Mouse (Mus musculus) testis, adult 2 months (tissue): ENCODE data around the gene Anapc11. TPM values are rescaled to one million over a fixed set of nuclear protein-coding genes. Genes with fewer than 3 reads are reported as not detected.

Experiments
- H3K27ac ChIP-seq: fragments of 200-500 bp; 2 replicates; pipeline ENCODE4 v1.5.1; 2012; ENCODE audit warnings: low read depth, low read length; ENCODE audit not compliant: control insufficient read depth, insufficient read depth
- H3K27me3 ChIP-seq: fragments of 200-500 bp; 2 replicates; pipeline ENCODE4 v1.6.1; 2012; ENCODE audit warnings: mild to moderate bottlenecking, low read length, moderate library complexity; ENCODE audit not compliant: control insufficient read depth, insufficient read depth
- H3K36me3 ChIP-seq: fragments of 200-500 bp; 2 replicates; pipeline ENCODE4 v1.6.1; 2012; ENCODE audit warnings: mild to moderate bottlenecking, low read length; ENCODE audit not compliant: control insufficient read depth, insufficient read depth
- H3K4me1 ChIP-seq: fragments of 200-500 bp; 2 replicates; pipeline ENCODE4 v1.6.1; 2012; ENCODE audit warnings: low read length; ENCODE audit not compliant: control insufficient read depth, insufficient read depth
- H3K4me3 ChIP-seq: fragments of 200-500 bp; 2 replicates; pipeline ENCODE4 v1.5.1; 2012; ENCODE audit warnings: low read depth, mild to moderate bottlenecking, low read length, moderate library complexity, mixed read lengths; ENCODE audit not compliant: control insufficient read depth
- CTCF ChIP-seq: fragments of 200-500 bp; IDR thresholded peaks from 2 replicates; pipeline ENCODE4 v1.5.1; 2012; ENCODE audit warnings: low read depth, mild to moderate bottlenecking, inconsistent platforms, low read length, moderate library complexity; ENCODE audit not compliant: control insufficient read depth, insufficient read depth, insufficient replicate concordance
- POLR2A ChIP-seq: fragments of 200-500 bp; IDR thresholded peaks from 2 replicates; pipeline ENCODE4 v1.6.1; 2012; ENCODE audit warnings: low read depth, mild to moderate bottlenecking, inconsistent platforms, low read length, moderate library complexity; ENCODE audit not compliant: control insufficient read depth
- polyA plus RNA-seq: library from polyadenylated mRNA; depleted of rRNA; stranded (reverse); fragments of >200 nt; gene quantifications from 2 replicates; pipeline ENCODE4 v1.2.3, GENCODE M21; 2012

Anapc11 gene
- polyA plus RNA-seq, 1 experiment: 178 TPM

DNA sequence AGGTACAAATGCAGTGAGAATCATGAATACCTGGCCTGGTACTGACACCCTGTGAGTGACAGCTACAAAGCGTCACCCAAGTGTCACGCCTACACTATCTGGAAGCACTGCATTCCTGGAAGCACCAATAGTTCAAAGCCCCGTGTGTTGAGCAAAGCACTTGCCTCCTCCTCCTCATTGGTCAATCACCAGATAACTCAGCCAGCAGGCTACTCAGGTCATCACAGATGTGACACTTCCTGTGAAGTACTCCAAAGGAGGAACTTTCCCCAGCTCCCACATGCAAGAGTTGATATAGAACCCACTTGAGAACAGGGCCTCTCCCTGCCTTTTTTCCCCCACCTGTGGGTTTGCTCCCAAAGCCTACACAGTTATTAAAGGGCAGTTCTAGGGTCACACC lies 27.1 kb upstream of the Anapc11 start:
- TF ChIP-seq CTCF (no peak), POLR2A (no peak)
- Histone ChIP-seq H3K4me1 (peaks cover 12% of the 10 kb centered on the region), H3K4me3 (no peak overlapping the region), H3K27ac (no peak overlapping the region), H3K27me3 (no peaks in the 10 kb centered on the region), H3K36me3 (no peaks in the 10 kb centered on the region; the same call in 1 of the 2 replicates)

DNA sequence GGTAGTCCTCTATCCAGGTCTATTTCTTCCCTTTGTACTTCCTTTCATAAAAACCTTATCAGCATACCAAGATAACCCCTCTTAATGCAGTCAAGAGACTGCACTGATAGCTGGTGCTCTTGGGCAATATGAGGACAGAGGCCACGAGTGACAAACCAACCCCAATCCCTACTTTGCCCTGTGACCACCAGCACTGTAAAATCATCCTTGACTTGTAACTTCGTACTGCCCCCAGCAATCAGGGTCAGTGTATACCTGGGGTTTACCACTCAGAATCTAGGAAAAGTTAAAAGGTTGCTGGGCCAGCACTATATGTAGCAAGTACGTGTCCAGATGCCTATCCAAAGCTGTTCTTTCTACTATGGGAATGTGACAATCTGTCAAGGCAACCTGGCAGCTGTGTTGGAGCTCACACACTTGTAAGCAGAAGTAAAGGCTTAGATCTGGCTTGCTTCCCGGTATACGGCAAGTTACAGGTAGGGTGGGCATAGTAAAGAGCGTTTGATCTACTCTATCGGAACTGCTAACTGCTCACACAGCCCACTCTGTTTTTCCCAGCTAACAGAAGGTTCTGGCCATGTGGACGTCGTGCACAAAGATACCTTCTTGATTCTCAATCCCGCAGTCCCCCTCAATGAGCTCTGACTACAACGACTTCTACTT lies 26.3 kb upstream of the Anapc11 start:
- Histone ChIP-seq H3K27me3 (no peaks in the 10 kb centered on the region), H3K4me3 (peak overlapping the region; percentile 96), H3K4me1 (peaks cover 12% of the 10 kb centered on the region), H3K36me3 (no peaks in the 10 kb centered on the region; the same call in 1 of the 2 replicates), H3K27ac (peak overlapping the region; percentile 91)
- TF ChIP-seq CTCF (no peak), POLR2A (no peak)

GRCm38 (mm10) chr11:120572417-120572751 lies 25.8 kb upstream of the Anapc11 start:
- Histone ChIP-seq H3K4me1 (peaks cover 12% of the 10 kb centered on the region), H3K4me3 (peak overlapping the region; percentile 96), H3K36me3 (no peaks in the 10 kb centered on the region), H3K27me3 (no peaks in the 10 kb centered on the region), H3K27ac (peak overlapping the region; percentile 91)
- TF ChIP-seq CTCF (no peak), POLR2A (no peak)

- TF ChIP-seq CTCF (no peak), POLR2A (peak; percentile 97)
- no peaks in the 10 kb centered on the region for H3K27me3 ChIP-seq
- peak within 1 kb of the TSS; percentile 93 for H3K27ac ChIP-seq
- peaks cover 12% of the 10 kb centered on the region for H3K4me1 ChIP-seq
- no peaks in the 10 kb centered on the region for H3K36me3 ChIP-seq
- H3K4me3 ChIP-seq: peak within 1 kb of the TSS; percentile 96
These were observed 25.3 kb upstream of the Anapc11 start, which contains the start of gene P4hb for GRCm38 (mm10) chr11:120572752-120573584. P4hb (minus strand) TSS chr11:120573253.

- H3K36me3 ChIP-seq: no peaks in the 10 kb centered on the region
- peaks cover 12% of the 10 kb centered on the region for H3K4me1 ChIP-seq
- no peak for TF ChIP-seq POLR2A
- no peak for TF ChIP-seq CTCF
- H3K27me3 ChIP-seq: no peaks in the 10 kb centered on the region
- H3K4me3 ChIP-seq: peak overlapping the region; percentile 96
- peak overlapping the region; percentile 93 for H3K27ac ChIP-seq
These were observed 24.5 kb upstream of the Anapc11 start for GRCm38 (mm10) chr11:120573585-120574277.

DNA sequence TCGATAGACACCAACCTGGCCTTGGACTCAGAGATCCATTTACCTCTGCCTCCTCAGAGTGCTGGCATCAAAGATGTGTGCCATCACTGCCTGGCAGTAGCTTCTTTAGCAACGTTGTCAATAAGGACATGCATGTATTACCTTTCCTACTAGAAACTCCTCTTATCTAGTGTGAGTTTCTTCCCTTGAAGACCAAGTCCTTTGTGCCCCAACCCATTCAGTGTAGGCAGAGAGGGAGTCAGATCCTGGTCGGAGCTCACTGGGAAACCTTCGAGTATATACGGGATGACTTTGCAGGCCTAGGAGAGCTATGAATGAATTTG lies 24.0 kb upstream of the Anapc11 start:
- H3K36me3 ChIP-seq: peaks cover 3% of the 10 kb centered on the region; the same call in 1 of the 2 replicates
- no peak for TF ChIP-seq POLR2A
- no peak for TF ChIP-seq CTCF
- peak overlapping the region; percentile 67 for H3K4me3 ChIP-seq
- H3K4me1 ChIP-seq: peaks cover 12% of the 10 kb centered on the region
- H3K27ac ChIP-seq: no peak overlapping the region
- H3K27me3 ChIP-seq: no peaks in the 10 kb centered on the region

DNA sequence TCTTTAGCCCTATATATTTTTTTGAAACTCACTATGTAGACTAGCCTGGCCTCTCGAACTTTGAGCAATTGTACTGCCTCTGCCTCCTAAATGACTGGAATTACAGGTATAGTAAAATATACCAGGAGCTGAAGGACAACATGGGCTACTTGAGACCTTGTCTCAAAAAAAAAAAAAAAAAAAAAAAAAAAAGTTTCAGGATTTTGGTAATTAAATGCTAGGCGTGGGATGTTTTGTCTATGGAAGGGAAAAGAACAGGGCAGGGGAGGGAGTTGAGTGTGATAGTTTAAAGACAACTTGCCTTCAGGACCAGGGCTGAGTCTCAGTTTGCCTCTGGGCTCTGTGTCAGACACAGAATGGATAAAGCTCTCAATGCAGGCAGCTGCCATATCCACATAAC lies 23.2 kb upstream of the Anapc11 start:
- Histone ChIP-seq H3K4me3 (no peak overlapping the region), H3K36me3 (peaks cover 3% of the 10 kb centered on the region; the same call in 1 of the 2 replicates), H3K27me3 (no peaks in the 10 kb centered on the region), H3K4me1 (peaks cover 18% of the 10 kb centered on the region), H3K27ac (no peak overlapping the region)
- no peak for TF ChIP-seq POLR2A
- no peak for TF ChIP-seq CTCF

GRCm38 (mm10) chr11:120575940-120576339 lies 22.3 kb upstream of the Anapc11 start:
- H3K4me3 ChIP-seq: no peak overlapping the region
- H3K36me3 ChIP-seq: peaks cover 3% of the 10 kb centered on the region; the same call in 1 of the 2 replicates
- peaks cover 27% of the 10 kb centered on the region for H3K4me1 ChIP-seq
- H3K27ac ChIP-seq: no peak overlapping the region
- H3K27me3 ChIP-seq: no peaks in the 10 kb centered on the region
- TF ChIP-seq CTCF (no peak), POLR2A (no peak)
